Mouse (Mus musculus): ENCODE results near the gene Taldo1. TPM values are rescaled to one million over a fixed set of nuclear protein-coding genes. Genes with fewer than 3 reads are reported as not detected.
"Not testable (repeated sequence)": the region's sequence is repeated elsewhere in the genome, so short reads cannot be mapped to it uniquely, and the experiment has no call there.

The Taldo1 gene
- polyA plus RNA-seq, 1 experiment from 2014 or later = 317 TPM

- peak overlapping the region; percentile 96 for H3K4me2 ChIP-seq (ENCODE audit: low read depth, severe bottlenecking)
- H3K36me3 ChIP-seq (ENCODE audit: control insufficient read depth, insufficient read depth, low read length) = peaks cover 2% of the 10 kb centered on the region
- H3K4me3 ChIP-seq (ENCODE audit: low read depth, low read length) = peak overlapping the region; percentile 63
- no peaks in the 10 kb centered on the region for H3K9me3 ChIP-seq (ENCODE audit: control insufficient read depth, low read length)
- peaks cover 9% of the 10 kb centered on the region; the same call in 1 of the 2 replicates for H3K4me1 ChIP-seq (ENCODE audit: control insufficient read depth, insufficient read depth, low read length)
- no peaks in the 10 kb centered on the region for H3K27me3 ChIP-seq (ENCODE audit: control insufficient read depth, insufficient read depth, low read length)
- WGBS = 38% methylated on average over 9 of the region's 9 CpGs
- 0 out of 2 replicates have a peak overlapping the region, but pooled peaks have one; percentile 30 for H3K27ac ChIP-seq (replicated peaks; ENCODE audit: low read depth, low read length)
- no peak; the same call in 1 of the 2 replicates for ATAC-seq (ENCODE audit: insufficient number of reproducible peaks, low FRiP score, low TSS enrichment, low read depth)
- H3K9ac ChIP-seq (ENCODE audit: low read length) = peak overlapping the region; percentile 54
- DNase-seq (ENCODE audit: low spot score) = no peak
These were observed 688 bp downstream of the Taldo1 start for GRCm38 (mm10) chr7:141392552-141393222.

- Histone ChIP-seq H3K27ac (replicated peaks; ENCODE audit: low read depth, low read length) (no peak overlapping the region), H3K27me3 (ENCODE audit: control insufficient read depth, insufficient read depth, low read length) (no peaks in the 10 kb centered on the region), H3K4me2 (ENCODE audit: low read depth, severe bottlenecking) (no peak overlapping the region), H3K9ac (ENCODE audit: low read length) (no peak overlapping the region), H3K9me3 (ENCODE audit: control insufficient read depth, low read length) (no peaks in the 10 kb centered on the region), H3K4me1 (ENCODE audit: control insufficient read depth, insufficient read depth, low read length) (peaks cover 9% of the 10 kb centered on the region; the same call in 1 of the 2 replicates), H3K4me3 (ENCODE audit: low read depth, low read length) (no peak overlapping the region), H3K36me3 (ENCODE audit: control insufficient read depth, insufficient read depth, low read length) (peaks cover 2% of the 10 kb centered on the region)
- ATAC-seq (ENCODE audit: insufficient number of reproducible peaks, low FRiP score, low TSS enrichment, low read depth) (no peak), DNase-seq (ENCODE audit: low spot score) (no peak)
- WGBS = 89% methylated on average over 7 of the region's 7 CpGs
These were observed 2.2 kb downstream of the Taldo1 start for GRCm38 (mm10) chr7:141394158-141394557.

GRCm38 (mm10) chr7:141394771-141395170 is 2.8 kb downstream of the Taldo1 start:
- no peak for ATAC-seq (ENCODE audit: insufficient number of reproducible peaks, low FRiP score, low TSS enrichment, low read depth)
- 20% methylated on average over 6 of the region's 6 CpGs for WGBS

GRCm38 (mm10) chr7:141395348-141395747 is 3.3 kb downstream of the Taldo1 start:
- H3K4me1 ChIP-seq (ENCODE audit: control insufficient read depth, insufficient read depth, low read length) = peaks cover 9% of the 10 kb centered on the region; the same call in 1 of the 2 replicates
- WGBS = 81% methylated on average over 1 of the region's 1 CpGs

More at GRCm38 (mm10) chr7:141394771-141395170, 2.8 kb downstream of the Taldo1 start:
- Histone ChIP-seq H3K9me3 (ENCODE audit: control insufficient read depth, low read length) (no peaks in the 10 kb centered on the region), H3K36me3 (ENCODE audit: control insufficient read depth, insufficient read depth, low read length) (peaks cover 3% of the 10 kb centered on the region), H3K4me2 (ENCODE audit: low read depth, severe bottlenecking) (no peak overlapping the region), H3K4me3 (ENCODE audit: low read depth, low read length) (no peak overlapping the region), H3K9ac (ENCODE audit: low read length) (no peak overlapping the region), H3K27ac (replicated peaks; ENCODE audit: low read depth, low read length) (no peak overlapping the region), H3K4me1 (ENCODE audit: control insufficient read depth, insufficient read depth, low read length) (peaks cover 9% of the 10 kb centered on the region; the same call in 1 of the 2 replicates), H3K27me3 (ENCODE audit: control insufficient read depth, insufficient read depth, low read length) (no peaks in the 10 kb centered on the region)
- DNase-seq (ENCODE audit: low spot score) = peak; percentile 87

GRCm38 (mm10) chr7:141403305-141403704 is 11.3 kb downstream of the Taldo1 start:
- no peaks in the 10 kb centered on the region for H3K9me3 ChIP-seq (ENCODE audit: control insufficient read depth, low read length)
- peaks cover 20% of the 10 kb centered on the region for H3K36me3 ChIP-seq (ENCODE audit: control insufficient read depth, insufficient read depth, low read length)
- DNase-seq (ENCODE audit: low spot score) (peak; percentile 63), ATAC-seq (ENCODE audit: insufficient number of reproducible peaks, low FRiP score, low TSS enrichment, low read depth) (0 out of 2 replicates have a peak, but pooled peaks have one; percentile 33)
- H3K27me3 ChIP-seq (ENCODE audit: control insufficient read depth, insufficient read depth, low read length) = no peaks in the 10 kb centered on the region
- H3K27ac ChIP-seq (replicated peaks; ENCODE audit: low read depth, low read length) = no peak overlapping the region
- no peak overlapping the region for H3K4me2 ChIP-seq (ENCODE audit: low read depth, severe bottlenecking)
- no peak overlapping the region for H3K4me3 ChIP-seq (ENCODE audit: low read depth, low read length)
- 58% methylated on average over 5 of the region's 5 CpGs for WGBS
- no peaks in the 10 kb centered on the region for H3K4me1 ChIP-seq (ENCODE audit: control insufficient read depth, insufficient read depth, low read length)
- H3K9ac ChIP-seq (ENCODE audit: low read length) = no peak overlapping the region

More at GRCm38 (mm10) chr7:141395348-141395747, 3.3 kb downstream of the Taldo1 start:
- no peak overlapping the region for H3K9ac ChIP-seq (ENCODE audit: low read length)
- no peak overlapping the region for H3K4me2 ChIP-seq (ENCODE audit: low read depth, severe bottlenecking)
- no peaks in the 10 kb centered on the region for H3K9me3 ChIP-seq (ENCODE audit: control insufficient read depth, low read length)
- H3K4me3 ChIP-seq (ENCODE audit: low read depth, low read length) = no peak overlapping the region
- peaks cover 7% of the 10 kb centered on the region for H3K36me3 ChIP-seq (ENCODE audit: control insufficient read depth, insufficient read depth, low read length)
- no peaks in the 10 kb centered on the region for H3K27me3 ChIP-seq (ENCODE audit: control insufficient read depth, insufficient read depth, low read length)
- no peak for DNase-seq (ENCODE audit: low spot score)
- ATAC-seq (ENCODE audit: insufficient number of reproducible peaks, low FRiP score, low TSS enrichment, low read depth) = no peak
- H3K27ac ChIP-seq (replicated peaks; ENCODE audit: low read depth, low read length) = no peak overlapping the region

- DNase-seq (ENCODE audit: low spot score) = no peak
- Histone ChIP-seq H3K27ac (replicated peaks; ENCODE audit: low read depth, low read length) (no peak overlapping the region), H3K36me3 (ENCODE audit: control insufficient read depth, insufficient read depth, low read length) (peaks cover 14% of the 10 kb centered on the region), H3K27me3 (ENCODE audit: control insufficient read depth, insufficient read depth, low read length) (no peaks in the 10 kb centered on the region), H3K4me1 (ENCODE audit: control insufficient read depth, insufficient read depth, low read length) (no peaks in the 10 kb centered on the region; the same call in 1 of the 2 replicates), H3K4me3 (ENCODE audit: low read depth, low read length) (no peak overlapping the region), H3K9me3 (ENCODE audit: control insufficient read depth, low read length) (no peaks in the 10 kb centered on the region), H3K9ac (ENCODE audit: low read length) (no peak overlapping the region), H3K4me2 (ENCODE audit: low read depth, severe bottlenecking) (no peak overlapping the region)
- no peak for ATAC-seq (ENCODE audit: insufficient number of reproducible peaks, low FRiP score, low TSS enrichment, low read depth)
- WGBS = 87% methylated on average over 4 of the region's 4 CpGs
These were observed 13.5 kb downstream of the Taldo1 start for GRCm38 (mm10) chr7:141405466-141405865.

- not testable (repeated sequence) for H3K4me3 ChIP-seq (ENCODE audit: low read depth, low read length); H3K4me1 ChIP-seq (ENCODE audit: control insufficient read depth, insufficient read depth, low read length); H3K27me3 ChIP-seq (ENCODE audit: control insufficient read depth, insufficient read depth, low read length); H3K9ac ChIP-seq (ENCODE audit: low read length); H3K27ac ChIP-seq (replicated peaks; ENCODE audit: low read depth, low read length); DNase-seq (ENCODE audit: low spot score); H3K36me3 ChIP-seq (ENCODE audit: control insufficient read depth, insufficient read depth, low read length); ATAC-seq (ENCODE audit: insufficient number of reproducible peaks, low FRiP score, low TSS enrichment, low read depth); H3K4me2 ChIP-seq (ENCODE audit: low read depth, severe bottlenecking); H3K9me3 ChIP-seq (ENCODE audit: control insufficient read depth, low read length)
- WGBS = 94% methylated on average over 7 of the region's 7 CpGs
These were observed 15.7 kb downstream of the Taldo1 start for GRCm38 (mm10) chr7:141407670-141408069.

- Histone ChIP-seq H3K9ac (ENCODE audit: low read length) (no peak overlapping the region), H3K4me3 (ENCODE audit: low read depth, low read length) (no peak overlapping the region), H3K27ac (replicated peaks; ENCODE audit: low read depth, low read length) (no peak overlapping the region), H3K36me3 (ENCODE audit: control insufficient read depth, insufficient read depth, low read length) (peaks cover 4% of the 10 kb centered on the region), H3K4me1 (ENCODE audit: control insufficient read depth, insufficient read depth, low read length) (peaks cover 4% of the 10 kb centered on the region; the same call in 1 of the 2 replicates), H3K4me2 (ENCODE audit: low read depth, severe bottlenecking) (no peak overlapping the region), H3K9me3 (ENCODE audit: control insufficient read depth, low read length) (no peaks in the 10 kb centered on the region), H3K27me3 (ENCODE audit: control insufficient read depth, insufficient read depth, low read length) (no peaks in the 10 kb centered on the region)
- ATAC-seq (ENCODE audit: insufficient number of reproducible peaks, low FRiP score, low TSS enrichment, low read depth) (peak; percentile 52), DNase-seq (ENCODE audit: low spot score) (peak; percentile 91)
- WGBS = 15% methylated on average over 11 of the region's 11 CpGs
These were observed 16.8 kb downstream of the Taldo1 start for GRCm38 (mm10) chr7:141408833-141409232.
